Mouse (Mus musculus) ovary, postnatal 10 days (tissue): Measurements from ENCODE around the gene Pccb.

Source experiments
- DNase-seq: peaks from one replicate; pipeline ENCODE4 v3.0.0; 2022; ENCODE audit warnings: low spot score

Pccb gene

GRCm38 (mm10) chr9:100984381-100985310 is 50.1 kb downstream of the Pccb start:
- DNase-seq = no peak

GRCm38 (mm10) chr9:100982786-100983185 is 51.9 kb downstream of the Pccb start:
- DNase-seq = no peak

- DNase-seq = no peak
Observed at GRCm38 (mm10) chr9:100979260-100979659, 55.4 kb downstream of the Pccb start.

GRCm38 (mm10) chr9:100978666-100979065 is 56.0 kb downstream of the Pccb start:
- DNase-seq = no peak

- DNase-seq = no peak
Observed at GRCm38 (mm10) chr9:100969461-100969860, 65.2 kb downstream of the Pccb start.

- no peak for DNase-seq
Observed at GRCm38 (mm10) chr9:100964106-100964505, 70.6 kb downstream of the Pccb start.

GRCm38 (mm10) chr9:100963428-100963912 is 71.2 kb downstream of the Pccb start:
- DNase-seq = no peak

GRCm38 (mm10) chr9:100962903-100963427 is 71.7 kb downstream of the Pccb start:
- DNase-seq = no peak

GRCm38 (mm10) chr9:100951481-100951880 is 83.2 kb downstream of the Pccb start:
- no peak for DNase-seq

- no peak for DNase-seq
Observed at GRCm38 (mm10) chr9:100944677-100945365, 89.9 kb downstream of the Pccb start.

GRCm38 (mm10) chr9:100942042-100942441 is 92.7 kb downstream of the Pccb start:
- no peak for DNase-seq
